Mouse (Mus musculus): ENCODE measurements around the gene Casp1.

Gene Casp1

DNA sequence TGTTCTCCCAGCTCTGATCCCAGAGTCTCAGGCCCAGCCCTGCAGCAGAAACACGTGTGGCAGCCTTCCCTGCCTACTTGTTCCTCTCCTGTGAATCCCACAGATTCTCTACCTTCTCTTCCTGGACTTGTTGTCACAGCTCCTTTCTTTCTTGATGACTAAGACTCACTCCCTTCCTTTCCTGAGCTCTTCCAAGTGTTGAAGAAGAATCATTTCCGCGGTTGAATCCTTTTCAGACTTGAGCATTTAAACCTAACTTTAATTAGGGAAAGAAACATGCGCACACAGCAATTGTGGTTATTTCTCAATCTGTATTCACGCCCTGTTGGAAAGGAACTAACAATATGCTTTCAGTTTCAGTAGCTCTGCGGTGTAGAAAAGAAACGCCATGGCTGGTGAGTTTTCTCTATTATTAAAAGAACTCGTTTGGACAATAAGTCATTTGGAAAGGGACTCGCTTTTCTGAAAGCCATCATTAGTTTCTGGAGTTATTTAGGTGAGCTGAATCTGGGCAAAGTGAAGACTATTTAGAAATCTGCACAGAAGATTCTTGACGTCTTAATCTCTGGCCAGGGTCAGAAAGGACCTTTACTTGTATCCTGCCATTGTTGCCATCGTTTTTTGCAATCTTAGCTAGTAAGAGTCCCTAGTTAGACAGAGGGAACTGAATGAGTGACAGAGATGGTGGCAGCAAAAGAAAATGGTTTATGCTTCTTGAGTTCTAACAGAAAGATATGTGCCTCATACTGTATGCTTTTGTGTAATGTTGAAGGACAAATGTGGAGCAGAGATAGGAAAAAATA lies at the start of gene Casp1:
Gene Casp1, plus strand, starts transcription at position 189 of the 803 bp plus-strand sequence.
- no peak for DNase-seq (ENCODE audit: low read depth)

DNA sequence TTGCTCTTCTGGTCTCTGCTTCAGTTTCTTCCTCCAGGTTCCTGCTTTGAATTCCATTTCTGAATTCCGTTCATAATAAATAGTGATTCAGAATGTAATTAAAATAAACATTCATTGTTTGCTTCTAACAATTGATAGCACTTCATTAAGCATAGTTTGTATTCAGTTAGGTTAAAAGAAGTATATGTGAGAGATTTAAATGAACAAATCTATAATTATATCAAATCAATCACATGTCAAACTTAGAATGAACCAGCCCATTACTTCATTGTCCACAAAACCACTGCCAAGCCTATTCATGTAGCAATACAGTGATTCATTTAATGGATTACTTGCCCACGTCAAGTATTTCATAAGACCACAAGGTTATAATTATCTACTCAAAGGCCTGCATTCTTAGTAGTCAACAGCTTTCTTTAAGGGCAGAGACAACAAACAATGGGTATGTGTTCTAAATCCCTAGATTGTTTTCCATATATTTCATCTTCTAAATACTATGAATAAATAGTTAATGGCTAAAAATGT lies 34.3 kb upstream of the Casp1 start:
- DNase-seq (ENCODE audit: low read depth): no peak

DNA sequence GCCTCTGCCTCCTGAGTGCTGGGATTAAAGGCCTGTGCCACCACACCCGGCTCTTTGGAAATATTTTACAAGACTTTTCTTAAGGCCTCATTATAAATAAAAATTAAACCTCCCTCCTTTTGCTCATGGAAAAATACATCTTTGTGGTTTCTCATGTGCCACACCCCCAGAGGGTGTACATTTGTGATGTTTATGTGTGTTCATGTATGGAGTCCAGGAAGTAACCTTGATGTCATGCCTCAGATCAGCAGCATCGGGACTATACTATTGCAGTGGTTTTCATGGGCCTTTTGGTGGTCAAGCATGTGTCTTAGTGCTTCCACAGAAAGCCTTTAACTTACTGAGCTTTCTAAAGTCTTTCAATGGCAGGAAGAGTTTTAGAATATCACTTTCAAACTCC lies 28.0 kb upstream of the Casp1 start:
- DNase-seq (ENCODE audit: low read depth): no peak

DNA sequence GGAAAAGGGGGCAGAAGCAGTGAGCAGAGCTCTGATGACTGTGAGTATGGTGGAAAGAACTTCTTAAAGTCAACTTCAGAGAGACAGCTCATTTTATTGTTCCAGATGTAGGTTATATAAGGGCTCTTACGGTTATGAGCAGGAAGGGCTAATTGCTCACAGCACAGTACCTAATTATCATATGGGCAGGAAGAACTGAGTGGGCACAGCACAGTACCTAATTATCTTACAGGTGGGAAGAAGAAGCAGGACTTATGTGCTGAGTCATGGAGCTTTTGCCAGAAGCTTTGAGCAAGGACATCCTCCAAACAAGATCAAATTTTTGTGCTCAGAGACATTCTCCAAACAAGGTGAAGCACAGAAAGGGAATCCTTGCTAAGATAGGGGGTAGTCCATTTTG lies 27.4 kb upstream of the Casp1 start:
- DNase-seq (ENCODE audit: low read depth): no peak

DNA sequence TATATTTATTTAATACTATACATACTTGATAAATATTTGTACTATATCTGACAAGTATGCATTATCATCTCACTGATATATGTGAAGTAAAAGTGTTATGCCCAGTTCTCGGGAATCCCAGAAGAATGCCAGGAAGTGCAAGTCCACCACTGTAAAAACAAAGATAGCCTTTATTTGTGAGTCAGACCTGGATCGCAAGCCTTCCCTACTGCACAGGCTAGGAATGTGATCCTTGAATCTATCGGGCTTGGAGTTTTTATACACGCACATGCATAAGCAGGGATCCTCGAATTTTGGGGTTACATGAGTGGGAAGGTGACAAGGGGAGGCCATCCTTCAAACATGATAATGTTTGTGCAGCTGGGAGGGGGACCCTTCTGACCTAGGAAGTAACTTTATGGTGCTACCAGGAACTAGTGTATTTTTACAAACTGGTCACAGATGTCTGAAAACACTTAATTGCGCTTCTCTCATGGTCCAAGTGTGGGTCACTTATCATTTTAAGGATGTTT lies 26.9 kb upstream of the Casp1 start:
- no peak for DNase-seq (ENCODE audit: low read depth)

DNA sequence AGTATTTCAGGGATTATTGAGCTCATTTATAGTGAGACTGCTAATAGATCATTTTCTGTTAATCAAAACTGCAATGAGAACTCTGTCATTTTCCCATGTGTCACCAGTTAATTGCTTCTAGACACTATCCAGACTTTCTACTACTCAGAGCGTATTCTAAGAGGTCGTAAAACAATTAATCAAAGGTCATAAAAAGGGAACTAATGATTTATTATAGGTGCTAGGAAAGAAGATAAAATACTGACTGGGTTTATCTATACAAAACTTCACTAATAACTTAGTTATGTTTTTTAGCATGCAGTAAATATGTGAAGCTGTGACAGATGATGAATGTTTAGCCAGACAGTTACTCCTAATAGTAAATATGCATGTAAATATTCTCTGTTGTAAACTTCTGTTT lies 12.2 kb upstream of the Casp1 start:
- no peak for DNase-seq (ENCODE audit: low read depth)

DNA sequence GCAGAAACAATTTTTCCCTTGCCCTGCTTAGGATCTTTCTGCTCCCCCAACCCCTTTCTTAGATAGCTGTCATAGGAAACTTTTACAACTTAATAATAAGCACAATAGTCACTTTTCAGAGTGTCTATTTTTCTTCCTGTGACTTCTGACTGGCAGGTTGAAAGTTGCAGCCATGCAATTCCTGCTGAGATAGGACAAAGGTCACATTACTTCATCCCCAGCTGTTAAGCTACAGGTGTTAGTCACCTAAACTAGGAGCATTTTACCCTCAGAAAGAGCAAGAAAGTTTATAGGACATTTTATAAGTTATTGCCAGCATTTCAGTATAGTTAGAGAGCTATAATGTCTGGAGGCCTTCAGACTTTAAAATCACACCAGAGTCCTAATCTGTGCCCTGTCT lies 11.7 kb upstream of the Casp1 start:
- no peak for DNase-seq (ENCODE audit: low read depth)

DNA sequence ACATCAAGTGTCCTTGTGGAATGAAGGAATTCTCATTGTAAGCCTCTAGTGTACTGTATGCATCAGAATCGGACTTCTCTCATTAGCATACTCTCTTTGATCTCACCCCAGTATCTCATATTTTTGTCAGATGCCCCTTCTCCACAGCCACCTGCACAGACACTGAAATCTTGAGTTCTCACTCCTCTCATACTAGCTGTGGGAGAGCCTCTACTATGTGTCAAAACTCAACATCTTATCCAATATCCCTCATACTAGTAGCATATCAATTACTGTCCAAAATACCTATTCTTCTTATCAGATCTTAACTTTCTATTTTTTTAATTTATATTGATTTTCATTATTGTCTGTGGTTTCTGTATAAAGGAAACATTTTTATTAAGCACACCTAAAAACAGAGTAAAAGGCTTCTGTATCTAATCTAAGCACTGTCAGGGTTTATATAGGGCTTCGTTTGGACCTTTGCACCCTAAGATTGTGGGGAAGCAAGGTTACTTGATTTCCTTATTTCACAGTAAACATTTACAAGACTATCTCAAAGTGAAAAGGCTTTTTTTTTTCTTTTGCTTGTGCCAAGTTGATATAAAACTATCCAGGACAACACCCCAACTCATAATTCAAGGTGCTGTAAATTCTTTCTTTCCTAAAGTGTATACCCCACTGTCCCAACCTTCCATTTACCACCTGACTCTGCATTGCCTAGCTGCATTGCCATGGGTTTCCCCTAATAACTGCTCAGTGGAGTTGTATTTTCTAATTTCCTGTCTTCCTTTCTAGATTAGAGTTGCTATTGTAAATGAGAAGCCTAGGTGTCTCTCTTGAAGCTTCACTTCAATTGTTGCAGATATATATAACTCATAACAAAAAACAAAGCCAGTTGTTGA lies 1.7 kb upstream of the Casp1 start:
- no peak for DNase-seq (ENCODE audit: low read depth)

DNA sequence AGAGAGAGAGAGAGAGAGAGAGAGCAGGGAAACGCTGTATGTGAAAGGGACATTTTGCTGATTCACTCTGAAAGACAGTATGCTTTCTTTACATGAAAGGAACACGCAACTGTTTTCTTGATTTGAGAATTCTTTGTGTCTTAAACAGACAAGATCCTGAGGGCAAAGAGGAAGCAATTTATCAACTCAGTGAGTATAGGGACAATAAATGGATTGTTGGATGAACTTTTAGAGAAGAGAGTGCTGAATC lies 740 bp downstream of the Casp1 start:
- no peak for DNase-seq (ENCODE audit: low read depth)

DNA sequence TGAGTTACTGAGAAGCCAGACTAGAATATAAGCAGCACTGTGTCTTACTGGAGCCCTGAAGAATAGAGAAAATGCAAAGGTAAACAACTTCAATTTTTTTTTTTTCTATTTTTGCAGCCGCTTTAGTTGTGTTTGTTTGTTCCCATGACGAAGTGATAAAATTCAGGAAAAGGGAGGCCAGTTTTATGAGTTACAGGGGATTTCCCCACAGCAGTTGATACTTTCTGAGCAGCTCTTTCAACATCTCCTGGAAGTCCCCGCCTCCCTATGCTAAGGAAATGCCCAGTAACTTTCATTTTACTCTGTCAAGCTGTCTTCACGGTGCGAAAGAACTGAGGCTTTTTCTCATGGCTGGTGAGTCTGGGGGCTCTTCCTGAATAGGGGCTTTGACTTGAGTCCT lies 10.2 kb downstream of the Casp1 start, which contains the start of gene Casp4:
Gene Casp4, plus strand, starts transcription at position 268 of the 400 bp plus-strand sequence.
- peak; percentile 19 for DNase-seq (ENCODE audit: low read depth)

DNA sequence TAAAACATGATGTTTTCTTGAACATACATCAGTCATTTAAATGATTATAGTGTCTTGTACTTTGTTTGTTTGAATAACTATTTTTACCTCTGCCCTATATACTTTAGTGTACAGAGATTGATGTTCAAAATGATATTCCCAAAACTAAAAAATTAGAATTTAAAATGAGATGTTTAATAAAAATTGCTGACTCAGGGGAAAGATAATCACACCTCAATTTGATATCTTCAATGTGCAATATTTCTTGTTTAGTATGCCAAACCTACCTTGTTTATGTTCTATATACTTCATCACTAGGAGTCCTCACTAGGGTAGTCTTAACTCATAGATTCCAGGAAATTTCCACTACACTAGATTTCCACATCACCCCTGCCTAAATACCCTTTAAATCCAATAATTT lies 11.8 kb downstream of the Casp1 start:
- DNase-seq (ENCODE audit: low read depth): no peak

DNA sequence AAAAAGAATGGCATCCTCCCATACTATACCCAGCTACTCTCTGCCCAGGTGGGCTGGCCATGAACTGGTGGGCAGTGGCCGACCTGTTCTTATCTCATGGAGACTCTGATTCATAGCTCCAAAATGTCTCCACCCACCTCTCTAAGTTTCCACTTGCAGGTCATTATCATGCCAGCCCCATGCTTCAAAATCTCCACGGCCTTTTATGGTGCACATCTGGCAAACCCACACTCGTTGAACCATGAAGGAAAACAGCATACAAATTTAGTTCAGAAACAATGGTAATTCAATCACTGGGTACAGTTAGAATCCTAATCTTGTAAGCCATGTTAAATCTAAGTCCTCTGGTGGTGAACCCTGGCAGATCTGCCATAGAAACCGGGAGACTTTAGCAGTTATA lies 13.1 kb downstream of the Casp1 start:
- no peak for DNase-seq (ENCODE audit: low read depth)

DNA sequence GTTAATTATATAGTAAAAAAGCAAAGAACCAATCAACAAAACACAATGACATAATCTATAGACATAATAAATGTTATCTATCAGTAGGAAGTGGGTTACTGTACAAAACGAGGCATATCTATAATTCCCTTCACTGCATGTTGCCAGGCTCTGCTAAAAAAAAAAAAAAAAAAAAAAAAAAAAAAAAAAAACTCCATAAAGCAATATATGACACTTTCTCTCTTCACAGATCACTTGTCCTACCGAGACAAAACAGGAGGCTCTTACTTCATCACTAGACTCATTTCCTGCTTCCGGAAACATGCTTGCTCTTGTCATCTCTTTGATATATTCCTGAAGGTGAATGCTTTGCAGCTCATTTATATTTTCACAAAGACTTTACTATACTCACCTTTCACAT lies 29.9 kb downstream of the Casp1 start:
- DNase-seq (ENCODE audit: low read depth): no peak

DNA sequence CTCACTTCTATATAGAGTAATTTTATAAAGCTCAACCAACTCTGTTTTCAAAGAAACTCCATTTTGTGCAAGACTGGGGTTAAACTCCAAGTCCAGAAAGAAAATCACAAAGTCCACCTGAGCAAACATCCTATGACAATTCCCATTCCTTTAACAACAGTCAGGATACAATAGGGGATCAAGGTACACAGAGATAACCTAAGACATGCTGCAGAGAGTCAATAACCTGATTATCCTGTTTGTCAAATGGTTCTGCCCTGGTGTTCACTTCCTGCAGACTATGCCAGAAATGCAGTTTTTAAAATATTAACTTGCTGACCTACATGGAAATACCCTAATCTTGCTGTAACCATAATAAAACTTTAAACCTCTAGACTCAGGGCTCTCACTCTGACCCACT lies 34.1 kb downstream of the Casp1 start:
- no peak for DNase-seq (ENCODE audit: low read depth)

DNA sequence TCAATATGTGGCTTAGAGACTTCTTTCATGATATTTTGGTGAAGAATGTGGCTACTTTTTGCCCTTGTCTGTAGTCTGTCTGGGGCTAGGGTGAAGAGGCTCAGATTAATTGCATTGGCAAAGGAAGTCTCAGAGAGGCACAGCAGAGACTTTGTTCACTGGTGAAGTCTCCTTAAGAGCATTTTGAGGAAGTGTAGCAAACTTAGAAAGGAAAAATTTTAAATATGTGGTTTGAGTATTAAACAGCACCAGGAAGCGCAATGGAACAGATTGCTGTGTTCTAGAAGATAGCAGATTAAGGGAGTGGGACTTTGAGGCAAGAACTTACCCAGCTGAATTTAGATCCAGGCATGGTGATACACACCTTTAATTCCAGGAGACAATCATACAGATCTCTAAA lies 35.1 kb downstream of the Casp1 start:
- DNase-seq (ENCODE audit: low read depth): no peak

DNA sequence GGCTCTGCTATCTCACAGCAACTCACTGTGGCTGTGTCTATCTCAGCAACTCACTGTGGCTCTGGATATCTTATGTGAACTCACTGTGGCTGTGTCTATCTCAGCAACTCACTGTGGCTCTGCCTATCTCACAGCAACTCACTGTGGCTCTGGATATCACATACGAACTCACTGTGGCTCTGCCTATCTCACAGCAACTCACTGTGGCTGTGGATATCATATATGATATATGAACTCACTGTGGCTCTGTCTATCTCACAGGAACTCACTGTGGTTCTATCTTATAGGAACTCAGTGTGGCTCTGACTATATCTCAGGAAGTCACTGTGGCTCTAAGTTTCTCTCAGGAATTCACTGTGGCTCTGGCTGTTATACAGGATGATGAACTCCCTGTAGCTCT lies 44.8 kb downstream of the Casp1 start:
- no peak for DNase-seq (ENCODE audit: low read depth)

DNA sequence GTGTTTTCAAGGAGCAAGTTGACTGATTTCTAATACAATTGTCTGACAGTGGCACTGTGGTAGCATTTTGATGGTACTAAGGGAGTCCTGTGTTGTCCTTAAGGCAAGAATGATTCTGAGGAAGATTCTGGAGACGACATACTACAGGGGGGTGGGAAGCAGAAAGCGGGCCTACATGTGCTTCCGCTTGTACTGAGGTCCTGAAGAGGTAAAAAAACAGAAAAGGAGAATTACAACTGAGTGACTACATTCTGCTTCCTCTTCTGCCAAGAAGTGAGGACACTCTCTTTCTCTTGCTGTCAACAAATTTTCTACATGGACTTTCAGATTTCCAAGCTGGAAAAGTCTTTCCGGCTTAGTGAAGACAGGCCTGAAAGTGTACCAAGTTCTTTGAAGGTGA lies 45.8 kb downstream of the Casp1 start:
- DNase-seq (ENCODE audit: low read depth): no peak

DNA sequence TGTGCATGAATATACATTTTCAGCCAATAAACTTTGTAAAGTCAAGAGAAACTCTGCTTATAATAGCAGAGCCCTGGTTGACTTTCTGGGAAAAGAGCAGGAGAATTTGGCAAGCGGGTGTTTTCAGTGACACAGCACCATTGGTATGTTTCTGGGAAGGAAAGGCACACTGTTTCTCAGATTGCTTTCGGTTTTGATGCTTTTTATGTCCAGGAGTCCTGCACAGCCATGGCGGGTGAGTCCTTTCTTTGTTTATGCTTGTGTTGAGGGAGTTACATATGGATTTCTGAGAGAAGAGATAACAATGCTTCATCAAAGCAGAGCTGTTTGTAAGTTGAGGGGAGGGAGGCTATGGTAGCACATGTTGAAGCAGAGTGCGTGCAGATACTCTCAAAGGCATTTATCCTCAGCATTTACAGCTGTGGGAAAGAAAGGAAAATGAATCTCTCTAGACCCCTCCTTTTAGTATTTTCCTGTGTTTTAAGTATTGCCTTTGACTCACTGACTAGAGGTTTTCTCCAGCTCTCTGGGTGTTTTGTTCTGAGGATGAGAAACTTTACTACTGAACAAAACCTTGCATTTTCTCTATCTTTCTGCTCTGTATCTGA lies 47.1 kb downstream of the Casp1 start, which contains the start of gene Casp12:
Gene Casp12, plus strand, starts transcription at position 140 of the 608 bp plus-strand sequence.
- DNase-seq (ENCODE audit: low read depth): no peak

DNA sequence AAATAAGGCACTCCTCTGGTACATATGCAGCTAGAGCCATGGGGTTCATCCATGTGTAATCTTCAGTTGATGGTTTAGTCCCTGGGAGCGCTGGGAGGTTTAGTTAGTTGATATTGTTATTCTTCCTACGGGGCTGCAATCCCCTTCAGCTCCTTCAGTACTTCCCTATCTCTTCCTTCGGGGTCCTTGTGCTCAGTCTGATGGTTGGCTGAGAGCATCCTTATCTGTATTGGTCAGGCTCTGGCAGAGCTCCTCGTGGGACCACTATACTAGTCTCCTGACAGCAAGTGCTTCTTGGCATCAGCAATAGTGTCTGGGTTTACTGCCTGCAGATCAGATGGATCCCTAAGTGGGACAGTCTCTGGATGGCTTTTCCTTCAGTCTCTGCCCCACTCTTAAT lies 49.1 kb downstream of the Casp1 start:
- DNase-seq (ENCODE audit: low read depth): no peak

DNA sequence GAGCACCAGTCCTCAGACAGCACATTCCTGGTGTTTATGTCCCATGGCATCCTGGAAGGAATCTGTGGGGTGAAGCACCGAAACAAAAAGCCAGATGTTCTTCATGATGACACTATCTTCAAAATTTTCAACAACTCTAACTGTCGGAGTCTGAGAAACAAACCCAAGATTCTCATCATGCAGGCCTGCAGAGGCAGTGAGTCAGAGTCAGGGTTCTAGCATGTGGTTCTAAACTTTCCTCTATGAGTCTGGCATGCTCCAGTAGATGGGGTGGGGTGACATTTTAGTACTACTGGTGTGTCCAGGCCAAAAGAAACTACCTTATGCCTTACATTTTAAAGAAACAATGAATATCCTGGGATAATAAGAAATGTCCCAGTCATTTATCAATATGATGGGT lies 55.4 kb downstream of the Casp1 start:
- no peak for DNase-seq (ENCODE audit: low read depth)

DNA sequence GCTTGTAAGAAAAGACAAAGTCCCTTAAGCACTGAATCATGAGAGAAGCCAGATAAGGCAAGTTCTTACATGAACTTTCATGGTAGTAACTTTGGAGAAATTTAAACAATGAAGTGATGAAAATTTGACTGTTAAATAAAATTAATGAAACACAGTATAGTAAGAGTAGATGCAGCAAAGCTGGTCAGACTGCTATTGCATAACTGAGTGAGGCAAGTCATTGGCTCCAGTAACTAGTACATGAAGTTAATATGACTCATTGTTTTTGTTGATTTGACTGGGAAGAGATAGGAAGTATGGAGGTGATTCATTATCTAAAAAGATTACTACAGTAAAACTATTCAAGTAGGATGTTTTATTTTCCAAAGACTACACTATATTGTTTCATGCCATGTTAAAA lies 58.5 kb downstream of the Casp1 start:
- no peak for DNase-seq (ENCODE audit: low read depth)
